Mouse (Mus musculus) limb, embryonic 15.5 days (tissue): ENCODE results near the gene Madcam1. TPM values are rescaled to one million over a fixed set of nuclear protein-coding genes. Genes with fewer than 3 reads are reported as not detected.

Source experiments
- ATAC-seq: fragments of 200-750 bp; cut with Nextera tagmentation; 2 replicates; pipeline ENCODE4 v1.8.0; 2017; ENCODE audit warnings: low read depth, moderate TSS enrichment; ENCODE audit not compliant: insufficient number of reproducible peaks, low FRiP score, low TSS enrichment
- H3K27ac ChIP-seq: fragments of 300-500 bp; sonication (generic); 2 replicates; pipeline ENCODE4 v1.5.1; 2015; ENCODE audit warnings: moderate library complexity, mild to moderate bottlenecking, inconsistent platforms
- H3K27me3 ChIP-seq: fragments of 300-500 bp; sonication (generic); 2 replicates; pipeline ENCODE4 v1.6.1; 2015; ENCODE audit warnings: inconsistent platforms
- H3K36me3 ChIP-seq: fragments of 300-500 bp; sonication (generic); 2 replicates; pipeline ENCODE4 v1.6.1; 2015; ENCODE audit warnings: inconsistent platforms
- H3K4me1 ChIP-seq: fragments of 300-500 bp; sonication (generic); 2 replicates; pipeline ENCODE4 v1.6.1; 2015; ENCODE audit warnings: inconsistent platforms
- H3K4me2 ChIP-seq: fragments of 300-500 bp; sonication (generic); 2 replicates; pipeline ENCODE4 v1.6.1; 2015; ENCODE audit warnings: mild to moderate bottlenecking, inconsistent platforms
- H3K4me3 ChIP-seq: fragments of 300-500 bp; sonication (generic); 2 replicates; pipeline ENCODE4 v1.5.1; 2015; ENCODE audit warnings: mild to moderate bottlenecking, inconsistent platforms
- H3K9ac ChIP-seq: fragments of 300-500 bp; sonication (generic); 2 replicates; pipeline ENCODE4 v1.6.1; 2015; ENCODE audit warnings: inconsistent platforms
- H3K9me3 ChIP-seq: fragments of 300-500 bp; sonication (generic); 2 replicates; pipeline ENCODE4 v1.6.1; 2016; ENCODE audit warnings: inconsistent platforms
- WGBS: fragments of 180-500 bp; shearing (Covaris S2); methylation state at CpG from one replicate; pipeline ENCODE4 v1.1.7; 2015; 5-methylcytosine and 5-hydroxymethylcytosine counted together
- polyA plus RNA-seq: library from polyadenylated mRNA; unstranded; fragments of >200 nt; fragmentation: Nextera tagmentation; extraction: Ambion mirVana; gene quantifications from 2 replicates; pipeline ENCODE4 v1.2.1, GENCODE M21; 2015

The Madcam1 gene
- polyA plus RNA-seq, 1 experiment from 2014 or later, result 5.4 TPM

DNA sequence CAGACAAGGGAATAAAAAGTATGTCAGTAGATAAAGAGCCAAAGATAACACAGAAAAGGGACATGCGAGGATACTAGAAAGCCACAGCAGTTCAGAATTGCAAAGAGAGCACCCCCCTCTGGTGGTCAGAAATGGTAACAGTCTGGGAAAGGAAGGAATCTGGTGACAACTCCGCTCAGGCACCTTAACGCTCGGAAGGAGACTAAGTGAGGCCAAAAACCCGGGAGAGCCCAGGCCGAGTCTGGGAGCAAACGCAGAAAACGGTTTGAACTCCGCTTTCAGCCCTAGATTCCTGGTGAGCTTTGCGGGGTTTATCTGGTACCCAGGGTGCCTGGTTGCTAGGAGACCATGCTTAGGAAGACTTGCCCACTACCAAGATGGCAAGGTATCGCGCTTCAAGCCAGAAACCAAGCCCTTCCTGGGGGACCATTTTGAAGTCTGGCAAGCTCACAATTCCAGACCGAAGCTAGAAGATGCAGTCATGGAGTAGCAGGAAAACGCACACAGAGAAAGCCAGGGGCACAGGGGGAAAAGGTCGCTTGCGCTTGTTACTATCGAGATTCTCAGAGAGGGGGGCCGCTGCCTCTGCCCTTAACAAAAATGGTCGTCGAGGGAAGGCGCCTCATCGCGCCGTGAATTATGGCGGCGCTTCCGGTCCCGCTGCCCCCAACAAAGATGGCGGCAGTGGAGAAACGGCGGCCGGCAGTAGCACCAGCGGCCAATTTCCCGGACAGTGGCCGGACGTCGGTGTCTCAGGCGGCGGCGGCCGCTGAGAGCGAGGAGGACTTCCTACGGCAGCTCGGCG, 4.6 kb downstream of the Madcam1 start, which contains the start of gene Tpgs1:
Gene Tpgs1, plus strand, starts transcription at position 599 of the 805 bp plus-strand sequence.
- Histone ChIP-seq H3K9me3 (no peaks in the 10 kb centered on the region), H3K4me1 (peaks cover 16% of the 10 kb centered on the region), H3K4me3 (peak within 1 kb of the TSS; percentile 67), H3K27me3 (no peaks in the 10 kb centered on the region), H3K27ac (peak within 1 kb of the TSS; percentile 91), H3K9ac (peak within 1 kb of the TSS; percentile 64), H3K4me2 (peak within 1 kb of the TSS; percentile 85), H3K36me3 (peaks cover 19% of the 10 kb centered on the region)
- peak; percentile 70 for ATAC-seq
- under 1% methylated on average over 45 of the region's 45 CpGs for WGBS

DNA sequence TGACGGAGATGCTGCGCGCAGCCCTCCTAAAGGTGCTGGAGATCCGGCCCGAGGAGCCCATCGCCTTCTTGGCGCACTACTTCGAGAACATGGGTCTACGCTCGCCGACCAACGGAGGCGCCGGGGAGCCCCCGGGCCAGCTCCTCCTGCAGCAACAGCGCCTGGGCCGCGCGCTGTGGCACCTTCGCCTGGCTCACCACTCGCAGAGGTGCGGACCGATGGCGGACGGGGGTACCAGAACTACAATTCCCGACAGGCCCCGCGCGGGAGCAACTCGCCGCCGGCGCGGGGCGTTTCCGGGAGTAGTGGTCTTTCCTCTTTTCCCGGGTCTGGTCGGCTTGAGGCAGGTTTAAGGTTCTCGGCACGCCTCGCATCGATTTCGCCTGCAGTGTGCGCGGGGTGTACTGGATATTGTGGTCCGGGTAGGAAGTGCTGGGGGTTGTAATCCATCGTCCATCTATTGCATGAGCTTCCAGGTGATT, 5.3 kb downstream of the Madcam1 start:
- H3K27ac ChIP-seq, result peak overlapping the region; percentile 91
- peak overlapping the region; percentile 85 for H3K4me2 ChIP-seq
- H3K36me3 ChIP-seq, result peaks cover 23% of the 10 kb centered on the region
- H3K9me3 ChIP-seq, result no peaks in the 10 kb centered on the region
- no peaks in the 10 kb centered on the region for H3K27me3 ChIP-seq
- peak overlapping the region; percentile 64 for H3K9ac ChIP-seq
- under 1% methylated on average over 47 of the region's 47 CpGs for WGBS
- peak overlapping the region; percentile 67 for H3K4me3 ChIP-seq
- H3K4me1 ChIP-seq, result peaks cover 14% of the 10 kb centered on the region
- ATAC-seq, result peak; percentile 42

DNA sequence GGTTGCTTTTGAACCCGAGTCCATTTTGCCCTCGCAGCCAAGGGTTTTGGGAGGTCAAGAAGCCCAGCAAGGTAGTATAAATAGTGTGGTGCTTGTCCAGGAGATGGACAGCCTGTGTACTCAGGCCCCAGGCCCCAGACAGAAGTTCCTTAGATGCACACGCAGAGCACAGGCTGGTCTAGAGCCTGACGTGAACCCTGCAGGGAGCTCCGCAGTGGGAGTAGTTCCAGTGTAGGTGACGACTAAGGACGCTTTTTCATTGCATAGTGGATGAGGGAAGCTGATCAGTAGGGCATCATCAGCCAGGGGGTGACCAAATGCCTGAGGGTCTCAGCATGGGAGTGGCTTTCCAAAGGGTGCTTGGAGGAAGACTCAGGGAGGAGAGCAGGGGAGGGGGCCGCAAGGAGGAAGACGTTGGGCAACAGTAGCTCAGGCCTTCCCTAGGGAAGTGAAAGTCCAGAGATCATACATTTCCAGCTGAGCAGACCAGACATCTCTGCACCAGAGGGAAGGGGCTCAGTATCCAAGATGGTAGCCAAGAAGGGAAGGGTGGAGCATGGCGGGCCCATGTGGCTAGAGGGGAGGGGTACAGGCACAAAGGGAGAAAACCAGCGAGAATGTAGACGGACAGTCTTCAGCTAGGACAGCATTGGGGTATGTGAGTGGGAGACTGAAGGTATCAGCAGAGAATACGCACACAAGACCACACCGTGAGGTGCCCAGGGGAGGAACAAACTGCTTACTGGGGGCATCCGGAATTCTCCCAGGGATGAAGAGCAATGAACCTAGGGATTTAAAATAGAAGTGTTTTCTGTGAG, 5.9 kb downstream of the Madcam1 start:
- H3K27me3 ChIP-seq, result no peaks in the 10 kb centered on the region
- H3K4me2 ChIP-seq, result peak overlapping the region; percentile 85
- 32% methylated on average over 15 of the region's 15 CpGs for WGBS
- H3K27ac ChIP-seq, result peak overlapping the region; percentile 91
- no peaks in the 10 kb centered on the region for H3K9me3 ChIP-seq
- H3K36me3 ChIP-seq, result peaks cover 25% of the 10 kb centered on the region
- peak overlapping the region; percentile 64 for H3K9ac ChIP-seq
- ATAC-seq, result no peak
- H3K4me3 ChIP-seq, result peak overlapping the region; percentile 67
- H3K4me1 ChIP-seq, result peaks cover 14% of the 10 kb centered on the region

DNA sequence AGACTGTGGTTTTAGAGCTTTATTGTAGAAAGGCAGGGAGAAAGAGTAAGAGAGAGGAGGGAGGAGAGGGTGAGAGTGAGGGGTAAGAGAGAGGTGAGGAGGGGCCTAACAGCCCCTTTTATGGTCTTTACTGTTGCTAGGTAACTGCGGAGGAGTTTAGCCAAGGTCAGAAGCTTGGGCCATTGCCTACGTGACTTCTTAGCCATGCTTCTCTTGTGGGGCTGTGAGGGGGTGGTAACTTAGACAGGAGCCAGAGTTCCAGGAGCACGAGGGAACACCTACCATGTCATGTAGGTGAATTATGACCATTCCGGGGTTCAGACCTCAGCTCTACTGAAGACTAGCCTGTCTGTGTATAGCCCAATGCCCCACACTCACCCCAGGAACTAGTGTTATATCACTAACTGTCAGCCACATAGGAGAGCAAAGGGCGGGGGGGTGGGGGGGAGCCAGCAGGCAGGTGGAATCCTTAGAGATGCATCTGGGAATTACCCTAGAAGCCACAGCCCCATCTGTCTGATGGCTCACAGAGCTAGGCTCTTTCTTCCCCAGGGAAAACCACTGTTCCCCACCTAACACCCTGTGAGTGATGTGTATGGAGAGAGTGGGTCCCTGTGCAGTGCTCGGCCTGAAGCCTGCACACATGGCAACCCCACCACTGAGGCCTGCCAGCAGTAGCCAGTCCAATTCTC, 7.2 kb downstream of the Madcam1 start:
- Histone ChIP-seq H3K27ac (no peak overlapping the region), H3K9me3 (no peaks in the 10 kb centered on the region), H3K9ac (no peak overlapping the region), H3K4me3 (no peak overlapping the region), H3K27me3 (no peaks in the 10 kb centered on the region), H3K4me2 (no peak overlapping the region), H3K4me1 (peaks cover 14% of the 10 kb centered on the region), H3K36me3 (peaks cover 34% of the 10 kb centered on the region)
- WGBS, result 47% methylated on average over 6 of the region's 6 CpGs
- ATAC-seq, result no peak

DNA sequence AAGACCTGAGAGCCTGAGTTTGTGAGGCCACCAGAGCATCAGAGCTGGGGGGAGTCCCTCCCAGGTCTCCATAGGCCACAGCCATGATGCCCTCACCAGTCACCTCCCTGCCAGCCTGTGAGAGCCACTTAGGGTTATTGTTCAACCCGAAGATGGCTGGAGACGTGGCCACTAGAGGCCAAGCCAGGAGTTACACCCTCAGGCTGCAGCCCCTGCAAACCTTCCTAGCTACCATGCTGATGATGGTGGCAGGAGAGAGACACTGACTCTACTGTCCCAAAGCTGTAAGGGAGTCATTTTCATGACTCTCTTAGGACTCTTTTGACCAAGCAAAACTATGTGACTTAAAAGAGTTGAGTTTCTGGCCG, 7.7 kb downstream of the Madcam1 start:
- Histone ChIP-seq H3K4me3 (no peak overlapping the region), H3K9me3 (no peaks in the 10 kb centered on the region), H3K9ac (no peak overlapping the region), H3K27me3 (no peaks in the 10 kb centered on the region), H3K4me1 (peaks cover 14% of the 10 kb centered on the region), H3K27ac (no peak overlapping the region), H3K36me3 (peaks cover 34% of the 10 kb centered on the region), H3K4me2 (no peak overlapping the region)
- ATAC-seq, result no peak
- WGBS, result 67% methylated on average over 3 of the region's 3 CpGs

DNA sequence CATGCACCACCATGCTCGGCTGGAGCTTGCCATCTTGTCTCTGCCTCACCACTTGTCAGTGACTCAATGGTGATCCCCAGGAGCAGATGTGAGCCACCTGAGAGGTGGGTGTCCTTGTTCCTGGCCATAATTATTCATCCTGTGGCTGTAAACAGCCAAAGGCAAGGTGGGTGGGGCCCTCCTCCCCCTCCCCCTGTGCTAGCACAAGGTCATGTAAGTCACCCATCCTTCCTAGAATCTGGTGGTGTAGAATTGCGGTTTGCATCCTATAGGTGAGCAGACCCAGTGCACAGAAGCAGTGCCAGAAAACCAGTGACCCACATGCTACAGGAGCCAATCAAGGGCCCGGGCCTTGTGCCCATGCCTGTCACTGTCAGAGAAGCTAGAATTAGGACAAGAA, 8.7 kb downstream of the Madcam1 start:
- Histone ChIP-seq H3K4me3 (no peak overlapping the region), H3K4me2 (no peak overlapping the region), H3K27ac (no peak overlapping the region), H3K9ac (no peak overlapping the region), H3K4me1 (peaks cover 14% of the 10 kb centered on the region), H3K27me3 (no peaks in the 10 kb centered on the region), H3K36me3 (peaks cover 34% of the 10 kb centered on the region), H3K9me3 (no peaks in the 10 kb centered on the region)
- no peak for ATAC-seq
- 91% methylated on average over 3 of the region's 3 CpGs for WGBS

DNA sequence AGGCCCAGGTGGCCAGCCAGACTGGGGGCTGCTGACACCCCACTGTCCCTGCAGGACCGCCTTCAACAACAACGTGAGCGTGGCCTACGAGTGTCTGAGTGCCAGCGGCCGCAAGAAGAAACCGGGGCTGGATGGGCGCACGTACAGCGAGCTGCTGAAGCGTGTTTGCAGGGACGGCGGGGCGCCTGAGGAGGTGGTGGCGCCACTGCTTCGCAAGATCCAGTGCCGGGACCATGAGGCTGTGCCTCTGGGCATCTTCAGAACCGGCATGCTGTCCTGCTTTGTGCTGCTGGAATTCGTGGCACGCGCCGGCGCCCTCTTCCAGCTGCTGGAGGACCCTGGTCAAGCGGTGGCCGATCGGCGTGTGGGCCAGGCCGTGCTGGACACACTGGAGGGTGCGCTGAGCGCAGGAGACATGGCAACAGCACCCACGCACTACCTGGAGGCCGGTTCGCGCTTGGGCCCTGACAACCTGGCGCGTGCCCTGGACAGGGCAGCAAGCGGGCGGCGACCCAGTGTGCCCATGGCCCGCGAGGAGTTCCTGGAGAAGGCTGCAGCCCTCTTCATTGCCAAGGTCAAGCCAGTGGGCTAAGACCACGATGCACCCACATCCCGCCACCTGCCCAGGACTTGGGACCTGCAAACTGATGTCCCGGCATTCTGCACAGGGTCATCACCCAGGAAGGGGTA, 11.1 kb downstream of the Madcam1 start:
- Histone ChIP-seq H3K4me1 (peaks cover 8% of the 10 kb centered on the region), H3K9me3 (no peaks in the 10 kb centered on the region), H3K36me3 (peaks cover 34% of the 10 kb centered on the region), H3K9ac (no peak overlapping the region), H3K4me3 (no peak overlapping the region), H3K4me2 (no peak overlapping the region), H3K27me3 (no peaks in the 10 kb centered on the region), H3K27ac (no peak overlapping the region)
- ATAC-seq, result no peak
- 57% methylated on average over 44 of the region's 44 CpGs for WGBS

DNA sequence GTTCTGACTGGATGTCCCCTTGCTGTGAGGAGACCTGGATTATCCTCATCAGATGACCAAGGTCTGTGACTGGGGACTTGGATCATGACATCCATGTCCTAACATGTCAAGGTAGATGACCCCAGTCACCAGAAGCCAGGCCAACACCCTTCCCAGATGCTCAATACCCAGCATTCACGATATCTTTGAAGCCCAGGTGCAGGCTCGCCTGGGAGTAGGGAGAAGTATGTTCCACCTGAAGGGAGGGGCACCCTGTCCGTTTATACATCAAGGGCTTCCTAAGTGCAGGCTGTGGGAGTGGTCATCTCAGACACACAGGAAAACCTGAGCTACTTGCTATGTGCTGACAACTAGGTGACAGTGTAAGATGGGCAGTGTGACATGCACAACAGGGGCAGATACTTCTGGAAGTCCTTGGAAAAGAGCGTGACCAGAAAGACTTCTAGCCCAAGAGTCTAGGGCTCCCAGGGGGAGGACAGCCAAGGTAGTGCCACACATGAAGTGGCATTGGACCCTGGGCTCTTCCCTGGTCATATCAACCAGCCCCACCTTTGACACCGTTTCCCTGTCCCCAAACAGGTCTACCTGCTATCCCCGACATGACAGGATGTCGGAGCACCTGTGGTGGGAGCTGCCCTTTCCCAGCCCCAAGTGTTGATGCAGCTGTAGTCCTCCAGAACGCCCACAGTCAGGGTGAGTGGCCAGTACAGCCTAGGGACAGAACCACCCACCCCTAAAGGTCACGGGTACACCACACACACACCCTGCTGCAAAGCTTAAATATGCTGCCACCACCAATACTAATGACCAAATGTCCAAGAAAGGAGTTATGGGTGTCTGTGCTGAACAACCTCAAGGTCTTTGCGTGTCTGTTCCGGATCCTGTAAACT, 16.5 kb downstream of the Madcam1 start:
- no peaks in the 10 kb centered on the region for H3K27me3 ChIP-seq
- WGBS, result 35% methylated on average over 11 of the region's 11 CpGs
- H3K27ac ChIP-seq, result peak overlapping the region; percentile 87
- H3K4me1 ChIP-seq, result peaks cover 27% of the 10 kb centered on the region
- peak overlapping the region; percentile 28 for H3K9ac ChIP-seq
- peak overlapping the region; percentile 71 for H3K4me3 ChIP-seq
- no peaks in the 10 kb centered on the region for H3K9me3 ChIP-seq
- peaks cover 23% of the 10 kb centered on the region for H3K36me3 ChIP-seq
- H3K4me2 ChIP-seq, result peak overlapping the region; percentile 52
- no peak for ATAC-seq

DNA sequence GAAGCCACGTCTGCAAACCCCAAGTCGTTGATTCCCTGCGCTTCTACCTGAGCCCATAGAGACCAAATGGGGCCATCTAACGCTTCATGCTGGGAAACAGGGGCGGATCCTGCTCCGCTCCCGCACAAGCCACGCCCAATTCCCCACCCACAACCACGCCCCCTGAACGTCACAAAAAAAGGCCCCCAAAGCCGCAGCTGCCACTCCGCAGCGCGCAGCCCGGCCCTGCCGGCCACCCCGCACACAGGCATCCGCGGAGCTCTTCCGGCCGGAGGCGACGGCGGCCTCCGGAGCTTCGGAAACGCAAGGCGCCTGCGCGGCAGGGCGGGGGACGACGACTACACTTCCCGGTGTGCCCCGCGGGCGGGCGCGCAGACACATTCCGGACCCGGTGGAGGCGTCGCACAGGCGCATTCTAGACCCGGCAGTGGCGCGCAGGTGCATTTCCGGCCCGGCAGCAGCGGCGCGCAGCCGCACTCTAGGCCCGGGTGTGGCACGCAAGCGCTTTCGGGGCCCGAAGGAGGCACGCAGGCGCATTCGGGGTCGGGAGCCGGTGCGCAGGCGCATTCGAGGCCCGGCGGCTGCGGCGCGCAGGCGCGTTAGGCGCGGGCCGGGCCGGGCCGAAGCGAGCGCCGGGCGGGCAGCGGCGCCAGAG, 17.4 kb downstream of the Madcam1 start, which contains the start of gene Cdc34:
Gene Cdc34, plus strand, starts transcription at position 605 of the 655 bp plus-strand sequence.
- Histone ChIP-seq H3K9me3 (no peaks in the 10 kb centered on the region), H3K27me3 (no peaks in the 10 kb centered on the region), H3K27ac (peak within 1 kb of the TSS; percentile 87), H3K9ac (peak within 1 kb of the TSS; percentile 75), H3K4me3 (peak within 1 kb of the TSS; percentile 71), H3K4me1 (peaks cover 27% of the 10 kb centered on the region), H3K36me3 (peaks cover 28% of the 10 kb centered on the region), H3K4me2 (peak within 1 kb of the TSS; percentile 84)
- ATAC-seq, result peak; percentile 95
- WGBS, result under 1% methylated on average over 82 of the region's 84 CpGs

DNA sequence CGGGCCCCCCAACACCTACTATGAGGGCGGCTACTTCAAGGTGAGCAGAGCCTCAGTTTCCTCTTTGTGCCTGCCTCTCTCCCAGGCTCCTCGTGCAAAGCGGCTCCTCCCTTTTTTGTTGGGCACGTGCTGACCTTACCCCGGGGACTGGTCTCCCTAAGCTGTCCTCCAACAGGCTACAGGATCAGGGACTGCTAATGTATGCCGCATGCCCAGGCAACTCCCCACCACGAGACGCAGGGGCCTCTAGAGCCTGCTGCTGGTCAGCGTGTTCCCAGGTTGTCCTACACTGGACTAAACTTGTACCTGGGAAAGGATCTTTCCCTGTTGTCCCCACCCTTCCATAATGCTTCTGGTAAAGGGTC, 18.2 kb downstream of the Madcam1 start:
- peak overlapping the region; percentile 71 for H3K4me3 ChIP-seq
- WGBS, result under 1% methylated on average over 10 of the region's 10 CpGs
- peak overlapping the region; percentile 84 for H3K4me2 ChIP-seq
- H3K27me3 ChIP-seq, result no peaks in the 10 kb centered on the region
- peak overlapping the region; percentile 75 for H3K9ac ChIP-seq
- H3K4me1 ChIP-seq, result peaks cover 27% of the 10 kb centered on the region
- ATAC-seq, result no peak
- peak overlapping the region; percentile 87 for H3K27ac ChIP-seq
- H3K36me3 ChIP-seq, result peaks cover 36% of the 10 kb centered on the region
- no peaks in the 10 kb centered on the region for H3K9me3 ChIP-seq
